Mouse (Mus musculus) ES-Bruce4 (cell line): ENCODE data around the gene Csnk2a2. TPM values are rescaled to one million over a fixed set of nuclear protein-coding genes. Genes with fewer than 3 reads are reported as not detected.

Experiments used
- H3K27ac ChIP-seq: 2 replicates; pipeline ENCODE4 v1.5.1; 2012; ENCODE audit warnings: low read length, inconsistent platforms; ENCODE audit not compliant: insufficient read depth
- H3K27me3 ChIP-seq: 2 replicates; pipeline ENCODE4 v1.6.1; 2012; ENCODE audit warnings: mild to moderate bottlenecking, low read length, inconsistent platforms; ENCODE audit not compliant: control insufficient read depth, poor library complexity, insufficient read depth, severe bottlenecking
- H3K36me3 ChIP-seq: 2 replicates; pipeline ENCODE4 v1.6.1; 2012; ENCODE audit warnings: inconsistent platforms, mild to moderate bottlenecking, low read length, moderate library complexity; ENCODE audit not compliant: control insufficient read depth, poor library complexity, insufficient read depth, severe bottlenecking
- H3K4me1 ChIP-seq: one replicate; pipeline ENCODE4 v1.8.1; 2011; ENCODE audit warnings: low read length; ENCODE audit not compliant: control insufficient read depth, insufficient read depth
- H3K4me3 ChIP-seq: 2 replicates; pipeline ENCODE4 v1.5.1; 2011; ENCODE audit warnings: low read depth, mild to moderate bottlenecking, low read length
- H3K9ac ChIP-seq: 2 replicates; pipeline ENCODE4 v1.6.1; 2012; ENCODE audit warnings: low read depth, mild to moderate bottlenecking, inconsistent platforms; ENCODE audit not compliant: poor library complexity, severe bottlenecking
- H3K9me3 ChIP-seq: replicated peaks from 2 replicates; pipeline ENCODE4 v1.6.1; 2012; ENCODE audit warnings: mild to moderate bottlenecking, low read length, inconsistent platforms; ENCODE audit not compliant: control insufficient read depth, poor library complexity, insufficient read depth, severe bottlenecking
- CTCF ChIP-seq: IDR thresholded peaks from one replicate; pipeline ENCODE4 v1.8.1; 2011; ENCODE audit warnings: low read depth, low read length
- EP300 ChIP-seq: IDR thresholded peaks from 2 replicates; pipeline ENCODE4 v1.6.1; 2011; ENCODE audit warnings: low read depth, low read length; ENCODE audit not compliant: insufficient read depth
- POLR2A ChIP-seq: IDR thresholded peaks from one replicate; pipeline ENCODE4 v1.8.1; 2011; ENCODE audit warnings: low read length; ENCODE audit not compliant: insufficient read depth
- polyA plus RNA-seq: library from polyadenylated mRNA; stranded (reverse); fragments of >200 nt; gene quantifications from 2 replicates; pipeline ENCODE4 v1.2.4, GENCODE M21; 2011; ENCODE audit warnings: low read depth; ENCODE audit not compliant: missing spikeins, insufficient read depth, insufficient read length

Gene Csnk2a2
- polyA plus RNA-seq, 1 experiment: 236 TPM

DNA sequence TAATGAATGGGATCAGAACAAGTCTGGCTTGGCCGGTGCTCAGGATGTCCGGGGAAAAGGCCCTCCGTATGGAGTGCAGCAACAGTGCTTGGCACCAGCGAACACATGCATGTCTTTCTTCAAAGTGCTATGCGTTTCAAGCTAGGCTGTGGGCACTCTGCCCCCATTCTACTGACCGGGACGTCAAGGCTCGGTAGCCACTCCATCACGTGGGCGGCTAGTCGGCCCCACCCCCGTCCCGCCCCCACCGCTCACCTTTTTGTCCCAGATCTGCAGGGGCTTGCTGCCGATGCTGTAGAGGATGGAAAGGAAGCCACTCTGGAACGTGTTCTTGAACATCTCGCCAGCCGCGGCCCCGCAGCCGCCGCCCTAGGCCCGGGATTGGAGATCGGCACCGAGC lies 55.6 kb downstream of the Csnk2a2 start:
- TF ChIP-seq EP300 (no peak), CTCF (no peak), POLR2A (no peak)
- H3K4me1 ChIP-seq: peaks cover 2% of the 10 kb centered on the region

DNA sequence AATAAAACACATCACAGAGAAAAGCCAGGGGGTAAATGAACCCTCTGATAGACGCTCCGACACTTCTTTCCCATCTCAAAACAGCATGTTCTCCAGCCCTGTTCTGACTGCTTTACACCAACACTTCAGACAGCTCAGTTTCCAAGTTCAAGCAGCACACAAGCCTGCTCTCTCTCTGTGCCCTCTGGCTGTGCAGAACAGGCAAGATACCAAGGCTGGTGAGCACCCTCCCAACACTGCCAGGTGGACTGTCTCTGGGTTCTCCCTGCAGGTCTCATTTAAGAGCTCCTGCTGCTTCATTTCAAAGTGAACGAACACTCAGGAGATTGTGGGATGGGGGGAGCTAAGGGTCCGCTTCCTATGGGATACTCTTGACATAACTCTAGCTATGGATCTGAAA lies 56.7 kb downstream of the Csnk2a2 start:
- Histone ChIP-seq H3K9me3 (no peaks in the 10 kb centered on the region), H3K36me3 (peaks cover 4% of the 10 kb centered on the region), H3K4me3 (no peak overlapping the region), H3K4me1 (peaks cover 2% of the 10 kb centered on the region), H3K9ac (peak overlapping the region; percentile 90; the same call in 1 of the 2 replicates), H3K27me3 (no peaks in the 10 kb centered on the region), H3K27ac (no peak overlapping the region)
- TF ChIP-seq POLR2A (no peak), CTCF (no peak), EP300 (no peak)

More for the DNA sequence above, 55.6 kb downstream of the Csnk2a2 start:
- H3K36me3 ChIP-seq: peaks cover 4% of the 10 kb centered on the region
- H3K9ac ChIP-seq: peak overlapping the region; percentile 90
- no peak overlapping the region for H3K27ac ChIP-seq
- H3K9me3 ChIP-seq: no peaks in the 10 kb centered on the region
- peak overlapping the region; percentile 94 for H3K4me3 ChIP-seq
- H3K27me3 ChIP-seq: no peaks in the 10 kb centered on the region

DNA sequence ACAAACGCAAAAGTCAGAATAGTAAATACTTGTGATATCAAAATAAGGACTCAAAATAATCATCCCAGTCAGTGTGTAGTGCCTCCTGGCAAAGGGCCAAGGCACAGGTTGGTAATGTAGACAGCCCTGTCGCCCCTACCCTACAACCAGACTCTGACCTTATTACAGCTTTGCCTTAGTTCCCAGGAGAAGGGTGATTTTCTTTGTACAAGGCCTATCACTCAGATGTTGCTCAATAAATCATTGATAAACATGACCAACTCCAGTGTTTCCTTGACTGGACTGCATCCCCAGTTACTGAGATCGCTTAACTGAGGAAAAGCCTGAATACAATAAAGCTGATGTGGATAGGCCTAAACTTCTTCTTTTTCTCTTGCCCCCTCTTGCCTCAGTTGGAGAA lies 57.4 kb downstream of the Csnk2a2 start:
- no peak overlapping the region for H3K27ac ChIP-seq
- peaks cover 2% of the 10 kb centered on the region for H3K4me1 ChIP-seq
- H3K9ac ChIP-seq: no peak overlapping the region
- H3K27me3 ChIP-seq: no peaks in the 10 kb centered on the region
- no peak overlapping the region for H3K4me3 ChIP-seq
- no peaks in the 10 kb centered on the region for H3K9me3 ChIP-seq
- no peak for TF ChIP-seq POLR2A
- TF ChIP-seq CTCF: no peak
- TF ChIP-seq EP300: no peak
- peaks cover 4% of the 10 kb centered on the region for H3K36me3 ChIP-seq

DNA sequence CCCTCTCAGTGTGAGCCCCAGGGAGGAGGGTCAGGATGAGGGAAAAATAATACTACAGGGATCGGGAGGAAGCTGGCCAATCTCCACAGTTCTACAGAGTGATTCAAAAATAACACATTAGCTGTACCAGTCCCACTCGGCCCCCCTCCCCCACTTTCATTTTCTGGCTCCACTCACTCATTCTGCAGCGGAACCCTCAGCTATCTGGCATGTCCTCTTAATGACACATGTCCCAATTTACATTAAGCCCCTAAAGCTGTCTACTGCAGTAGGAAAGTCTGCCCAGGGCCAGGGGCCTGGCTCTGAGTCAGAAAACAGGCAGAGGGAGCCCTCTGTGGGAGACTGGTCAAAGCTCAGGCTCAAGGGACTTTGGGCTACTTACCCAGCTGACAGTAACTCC lies 59.9 kb downstream of the Csnk2a2 start:
- Histone ChIP-seq H3K27ac (no peak overlapping the region), H3K9ac (no peak overlapping the region), H3K4me1 (peaks cover 2% of the 10 kb centered on the region), H3K9me3 (no peaks in the 10 kb centered on the region), H3K36me3 (peaks cover 4% of the 10 kb centered on the region), H3K4me3 (no peak overlapping the region), H3K27me3 (no peaks in the 10 kb centered on the region)
- TF ChIP-seq CTCF (peak; percentile 10), EP300 (no peak), POLR2A (no peak)

DNA sequence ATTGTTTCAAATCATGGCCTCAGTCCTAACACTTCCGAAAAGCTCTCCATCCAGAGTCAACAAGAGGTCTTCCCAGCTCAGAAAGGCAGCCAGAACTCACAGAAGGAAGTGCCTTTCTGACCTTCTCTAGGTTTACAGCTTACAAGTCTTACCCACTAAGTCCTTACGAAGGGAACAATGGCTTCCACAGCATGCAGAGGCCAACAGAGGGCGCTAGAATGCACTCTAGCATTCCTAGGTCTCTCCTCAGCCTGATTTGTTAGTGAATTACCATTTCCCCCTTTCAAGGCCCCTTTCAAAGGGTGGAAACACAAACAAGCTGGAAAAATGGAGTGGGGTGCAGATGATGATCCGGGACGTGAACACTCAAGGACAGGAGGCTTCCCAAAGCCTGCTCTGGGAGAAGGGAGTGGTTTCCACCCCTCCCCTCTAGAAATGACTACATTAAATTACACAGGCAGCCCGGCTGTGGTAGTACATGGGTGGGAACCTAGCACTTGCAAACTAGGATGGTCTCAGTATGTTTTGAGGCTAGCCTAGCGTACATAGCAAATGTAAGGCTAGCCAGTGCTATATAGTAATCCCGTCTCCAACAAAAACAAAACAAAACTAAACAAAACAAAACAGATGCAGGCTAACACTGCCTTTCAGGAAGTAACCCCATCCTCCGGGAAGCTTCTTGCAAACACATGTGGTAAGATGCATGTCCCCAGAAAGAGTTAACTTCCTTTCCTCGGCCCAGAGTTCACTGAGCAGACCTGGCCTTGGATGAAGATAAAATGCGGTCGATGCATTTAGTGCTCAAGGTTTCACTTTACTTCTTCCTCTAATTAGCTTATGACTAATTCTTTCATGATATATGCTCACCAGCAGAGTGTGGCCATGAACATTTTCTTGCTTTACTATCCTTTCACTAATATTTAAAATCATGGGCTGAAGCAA lies 62.0 kb downstream of the Csnk2a2 start:
- Histone ChIP-seq H3K4me3 (no peak overlapping the region), H3K4me1 (no peaks in the 10 kb centered on the region)

DNA sequence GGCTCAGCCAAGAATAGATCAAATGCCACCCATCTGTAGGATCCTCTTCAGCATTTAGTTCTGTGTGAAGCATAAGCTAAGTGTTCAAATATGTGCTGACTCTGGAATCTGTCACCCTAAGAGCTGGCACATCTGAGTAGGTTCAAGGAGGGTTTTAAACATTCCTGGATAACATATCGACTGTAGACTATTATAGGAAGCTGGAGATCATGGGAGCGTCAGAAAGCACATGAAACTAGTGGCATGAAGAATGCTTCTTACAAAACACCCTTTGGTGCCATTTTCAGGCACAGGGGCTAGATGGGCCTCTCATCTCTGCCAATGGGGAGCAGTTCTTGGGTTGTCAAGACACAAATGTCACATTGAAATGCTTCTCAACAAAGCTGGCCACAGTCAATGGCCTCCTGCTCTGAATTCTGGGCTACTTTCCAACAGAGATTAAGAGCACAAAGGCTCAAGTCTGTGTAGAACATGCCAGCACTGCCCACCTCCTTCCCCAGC lies 63.0 kb downstream of the Csnk2a2 start:
- no peak overlapping the region for H3K9ac ChIP-seq
- H3K4me3 ChIP-seq: no peak overlapping the region
- H3K36me3 ChIP-seq: peaks cover 11% of the 10 kb centered on the region
- no peaks in the 10 kb centered on the region for H3K4me1 ChIP-seq
- no peaks in the 10 kb centered on the region for H3K9me3 ChIP-seq
- H3K27me3 ChIP-seq: no peaks in the 10 kb centered on the region
- TF ChIP-seq CTCF: no peak
- no peak overlapping the region for H3K27ac ChIP-seq

More for the DNA sequence above, 62.0 kb downstream of the Csnk2a2 start:
- TF ChIP-seq POLR2A (no peak), CTCF (peak; percentile 73)
- 0 out of 2 replicates have a peak overlapping the region, but pooled peaks have one; percentile 19 for H3K9ac ChIP-seq
- H3K9me3 ChIP-seq: no peaks in the 10 kb centered on the region
- no peak overlapping the region; the same call in 1 of the 2 replicates for H3K27ac ChIP-seq
- H3K27me3 ChIP-seq: no peaks in the 10 kb centered on the region
- peaks cover 6% of the 10 kb centered on the region for H3K36me3 ChIP-seq
